Mouse (Mus musculus) hindbrain, embryonic 10.5 days (tissue): ENCODE measurements at regions not wholly inside any gene's neighbourhood (a gene's known extent, or its start where the extent isn't known, plus 50 kb on each side); places are given as distances from the start of the nearest gene placed in this dataset.

Source experiments
- DNase-seq: peaks from one replicate; pipeline ENCODE4 v3.0.0-alpha.2; 2017; ENCODE audit warnings: low spot score
- H3K27ac ChIP-seq: fragments of 300-500 bp; sonication (generic); 2 replicates; pipeline ENCODE4 v1.5.1; 2016; ENCODE audit warnings: mild to moderate bottlenecking, moderate library complexity
- H3K27me3 ChIP-seq: fragments of 300-500 bp; sonication (generic); 2 replicates; pipeline ENCODE4 v1.6.1; 2016; ENCODE audit warnings: mild to moderate bottlenecking; ENCODE audit not compliant: poor library complexity, insufficient read depth, severe bottlenecking
- H3K36me3 ChIP-seq: fragments of 300-500 bp; sonication (generic); 2 replicates; pipeline ENCODE4 v1.6.1; 2016; ENCODE audit warnings: mild to moderate bottlenecking, moderate library complexity
- H3K4me1 ChIP-seq: fragments of 300-500 bp; sonication (generic); replicated peaks from 2 replicates; pipeline ENCODE4 v1.6.1; 2016; ENCODE audit warnings: mild to moderate bottlenecking
- H3K4me3 ChIP-seq: fragments of 300-500 bp; sonication (generic); 2 replicates; pipeline ENCODE4 v1.5.1; 2016; ENCODE audit warnings: mild to moderate bottlenecking, moderate library complexity
- H3K9me3 ChIP-seq: fragments of 300-500 bp; sonication (generic); 2 replicates; pipeline ENCODE4 v1.6.1; 2016; ENCODE audit warnings: mild to moderate bottlenecking, moderate library complexity
- WGBS: fragments of 180-500 bp; shearing (Covaris S2); methylation state at CpG from one replicate; pipeline ENCODE4 v1.1.7; 2016; 5-methylcytosine and 5-hydroxymethylcytosine counted together

- Histone ChIP-seq H3K4me3 (no peak overlapping the region), H3K27me3 (no peaks in the 10 kb centered on the region), H3K36me3 (no peaks in the 10 kb centered on the region), H3K27ac (no peak overlapping the region), H3K9me3 (no peaks in the 10 kb centered on the region), H3K4me1 (0 out of 2 replicates have a peak, but pooled peaks cover 6% of the 10 kb centered on the region)
- no peak for DNase-seq
- WGBS, result 88% methylated on average over 4 of the region's 4 CpGs
Observed at GRCm38 (mm10) chr11:17658717-17659116, 295.0 kb downstream of the Etaa1 start.

- no peaks in the 10 kb centered on the region for H3K27me3 ChIP-seq
- H3K36me3 ChIP-seq, result no peaks in the 10 kb centered on the region
- no peak for DNase-seq
- no peak overlapping the region for H3K27ac ChIP-seq
- H3K4me1 ChIP-seq, result no peaks in the 10 kb centered on the region
- no peak overlapping the region for H3K4me3 ChIP-seq
- WGBS, result 93% methylated on average over 5 of the region's 5 CpGs
- H3K9me3 ChIP-seq, result no peaks in the 10 kb centered on the region
Observed at GRCm38 (mm10) chr11:17663893-17664292, 289.8 kb downstream of the Etaa1 start.

DNA sequence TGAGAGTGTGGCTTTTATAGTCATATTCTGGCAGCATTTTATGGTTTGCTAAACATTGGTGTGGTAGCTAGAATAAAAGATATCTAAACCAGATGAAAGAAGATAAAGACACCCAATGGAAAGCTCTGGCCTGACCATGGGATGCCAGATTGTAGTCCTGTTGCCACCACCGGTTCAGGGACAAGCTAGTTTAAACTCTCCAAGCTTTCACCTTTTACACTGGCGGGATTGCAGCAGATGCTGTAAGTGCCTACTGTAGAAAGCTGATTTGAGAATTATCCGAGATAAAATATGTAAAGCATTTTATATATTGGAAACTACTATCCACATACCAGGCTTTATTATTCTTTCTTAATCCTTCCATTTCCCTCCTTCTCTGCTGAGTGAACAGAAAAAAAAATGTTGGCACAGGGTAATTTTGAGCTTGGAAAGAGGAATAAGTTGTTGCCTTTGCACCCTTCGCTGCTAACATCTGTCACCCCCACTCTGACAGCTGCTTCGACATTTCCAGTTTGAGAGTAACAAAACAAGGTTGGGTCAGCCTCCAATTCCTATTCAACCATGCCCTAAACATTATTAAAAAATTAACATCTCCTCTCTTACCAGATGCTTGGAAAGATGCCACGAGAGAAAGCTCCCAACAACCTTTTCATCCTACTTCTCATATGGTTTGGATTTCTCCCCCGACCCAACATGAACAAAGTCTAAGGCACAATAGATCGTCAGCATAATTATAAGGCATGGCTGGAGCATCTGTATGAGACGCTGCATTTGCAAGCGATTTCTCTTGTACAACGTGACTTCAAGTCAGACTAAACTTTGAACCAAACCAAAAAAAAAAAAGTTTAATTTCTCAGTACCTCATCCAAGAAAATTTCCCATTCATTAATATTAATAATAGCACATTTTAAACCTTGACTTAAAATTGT lies 287.8 kb downstream of the Etaa1 start:
- no peak for DNase-seq
- no peaks in the 10 kb centered on the region for H3K9me3 ChIP-seq

DNA sequence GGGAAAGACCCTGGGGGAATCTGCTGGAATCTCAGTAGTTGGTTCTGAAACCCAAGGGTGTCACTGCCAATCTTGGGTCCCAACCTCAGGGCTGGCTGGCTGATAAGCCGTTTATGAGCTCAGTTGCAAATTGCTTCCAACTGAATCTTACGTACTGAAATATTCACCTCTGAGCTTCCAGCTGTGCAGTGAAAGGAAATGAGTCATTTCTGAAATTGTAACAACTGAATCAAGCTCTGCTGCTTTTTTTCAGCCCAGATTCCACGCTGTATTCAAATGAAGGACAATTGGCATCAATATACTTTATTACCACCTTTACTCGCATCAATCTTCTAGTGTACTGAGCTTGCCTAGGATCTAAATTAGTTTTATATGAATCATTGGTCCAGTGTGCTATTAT lies 272.7 kb downstream of the Etaa1 start:
- H3K36me3 ChIP-seq, result no peaks in the 10 kb centered on the region
- H3K9me3 ChIP-seq, result 0 out of 2 replicates have a peak, but pooled peaks cover 3% of the 10 kb centered on the region
- H3K4me1 ChIP-seq, result no peaks in the 10 kb centered on the region
- no peak overlapping the region for H3K4me3 ChIP-seq
- no peaks in the 10 kb centered on the region for H3K27me3 ChIP-seq
- no peak overlapping the region for H3K27ac ChIP-seq
- 78% methylated on average over 4 of the region's 4 CpGs for WGBS
- no peak for DNase-seq

More for the DNA sequence above, 287.8 kb downstream of the Etaa1 start:
- Histone ChIP-seq H3K36me3 (no peaks in the 10 kb centered on the region), H3K27ac (no peak overlapping the region), H3K4me3 (no peak overlapping the region), H3K27me3 (no peaks in the 10 kb centered on the region), H3K4me1 (no peaks in the 10 kb centered on the region)
- 87% methylated on average over 11 of the region's 11 CpGs for WGBS

DNA sequence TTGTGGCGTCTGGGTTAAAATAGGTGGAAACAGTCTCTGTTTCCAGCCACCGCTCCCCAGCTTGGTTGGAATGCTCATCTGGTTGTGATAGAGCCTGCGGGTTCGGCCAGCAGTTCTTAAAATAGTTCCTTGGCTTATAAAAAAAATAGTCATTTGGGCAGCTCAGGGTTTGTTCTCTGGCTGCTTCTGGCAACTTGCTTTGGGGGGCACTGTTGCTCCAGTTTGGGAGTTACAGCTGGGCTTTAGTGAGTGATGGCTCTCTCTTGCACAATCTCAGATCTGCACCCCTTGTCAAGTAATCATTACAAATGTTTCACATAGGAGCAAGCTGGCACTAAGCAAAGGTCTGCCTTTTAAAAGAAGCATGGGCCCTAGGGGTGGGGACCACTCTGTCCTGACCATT lies 268.0 kb downstream of the Etaa1 start:
- Histone ChIP-seq H3K36me3 (no peaks in the 10 kb centered on the region), H3K4me3 (no peak overlapping the region), H3K27me3 (no peaks in the 10 kb centered on the region), H3K4me1 (no peaks in the 10 kb centered on the region), H3K27ac (no peak overlapping the region), H3K9me3 (0 out of 2 replicates have a peak, but pooled peaks cover 3% of the 10 kb centered on the region)
- DNase-seq, result peak; percentile 51
- WGBS, result 41% methylated on average over 4 of the region's 4 CpGs

GRCm38 (mm10) chr11:17686806-17687205 lies 266.9 kb downstream of the Etaa1 start:
- WGBS, result 78% methylated on average over 2 of the region's 2 CpGs
- H3K27me3 ChIP-seq, result no peaks in the 10 kb centered on the region
- DNase-seq, result no peak
- no peaks in the 10 kb centered on the region for H3K36me3 ChIP-seq
- no peaks in the 10 kb centered on the region for H3K4me1 ChIP-seq
- H3K27ac ChIP-seq, result no peak overlapping the region
- H3K9me3 ChIP-seq, result 0 out of 2 replicates have a peak, but pooled peaks cover 3% of the 10 kb centered on the region
- H3K4me3 ChIP-seq, result no peak overlapping the region

DNA sequence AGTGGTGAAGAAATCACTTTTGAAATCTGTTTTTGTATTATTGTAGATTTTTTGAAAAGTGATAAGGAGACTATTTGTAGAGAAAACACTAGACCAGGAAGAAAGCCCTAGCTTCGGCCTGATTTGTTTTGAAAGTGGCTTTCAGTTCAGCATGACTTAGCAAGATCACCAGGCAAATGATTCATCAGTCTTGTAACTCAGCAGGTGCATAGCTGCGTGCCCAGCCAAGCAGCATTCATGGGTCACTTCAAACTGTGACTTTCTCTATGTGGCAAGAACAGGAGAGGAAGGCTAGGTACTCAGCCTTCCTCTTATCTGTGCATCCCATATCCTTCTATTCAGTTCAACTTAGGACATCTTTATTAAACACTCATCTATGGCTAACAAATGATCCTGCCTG lies 259.5 kb downstream of the Etaa1 start:
- no peak for DNase-seq
- Histone ChIP-seq H3K4me1 (no peaks in the 10 kb centered on the region), H3K27me3 (no peaks in the 10 kb centered on the region), H3K9me3 (no peaks in the 10 kb centered on the region), H3K36me3 (no peaks in the 10 kb centered on the region), H3K4me3 (no peak overlapping the region), H3K27ac (no peak overlapping the region)
- 26% methylated on average over 2 of the region's 2 CpGs for WGBS

- no peaks in the 10 kb centered on the region for H3K4me1 ChIP-seq
Observed at GRCm38 (mm10) chr11:17708769-17709168, 244.9 kb downstream of the Etaa1 start.

DNA sequence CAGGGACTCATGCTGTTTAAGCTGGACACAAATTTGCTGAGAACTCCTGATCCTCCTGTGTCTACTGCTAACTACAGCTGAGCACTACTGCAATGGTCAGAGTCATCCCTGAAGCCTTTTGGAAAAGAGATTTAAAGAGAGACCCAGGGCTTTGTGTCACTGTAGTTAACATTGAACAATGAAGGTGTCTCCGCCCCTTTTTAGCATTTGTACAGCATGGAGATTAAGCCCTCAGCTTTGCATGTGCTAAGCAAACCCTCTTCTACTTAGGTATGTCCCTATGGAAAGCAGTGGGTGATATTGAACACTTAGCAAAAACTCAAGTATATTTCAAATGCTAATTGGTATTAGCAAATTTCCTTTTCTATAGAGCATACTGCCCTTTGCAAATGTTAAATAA lies 231.6 kb downstream of the Etaa1 start:
- 83% methylated on average over 1 of the region's 1 CpGs for WGBS

More at GRCm38 (mm10) chr11:17708769-17709168, 244.9 kb downstream of the Etaa1 start:
- no peak overlapping the region for H3K4me3 ChIP-seq
- no peaks in the 10 kb centered on the region for H3K9me3 ChIP-seq
- no peak overlapping the region for H3K27ac ChIP-seq
- no peaks in the 10 kb centered on the region for H3K27me3 ChIP-seq
- no peak for DNase-seq
- no peaks in the 10 kb centered on the region for H3K36me3 ChIP-seq

GRCm38 (mm10) chr11:17727258-17728034 lies 226.2 kb downstream of the Etaa1 start:
- Histone ChIP-seq H3K4me1 (0 out of 2 replicates have a peak, but pooled peaks cover 6% of the 10 kb centered on the region), H3K36me3 (no peaks in the 10 kb centered on the region), H3K27ac (no peak overlapping the region), H3K27me3 (no peaks in the 10 kb centered on the region), H3K9me3 (no peaks in the 10 kb centered on the region), H3K4me3 (no peak overlapping the region)
- DNase-seq, result no peak
- WGBS, result 67% methylated on average over 8 of the region's 8 CpGs

More for the DNA sequence above, 231.6 kb downstream of the Etaa1 start:
- H3K27ac ChIP-seq, result no peak overlapping the region
- no peaks in the 10 kb centered on the region for H3K9me3 ChIP-seq
- no peaks in the 10 kb centered on the region for H3K36me3 ChIP-seq
- no peaks in the 10 kb centered on the region for H3K4me1 ChIP-seq
- H3K4me3 ChIP-seq, result no peak overlapping the region
- no peaks in the 10 kb centered on the region for H3K27me3 ChIP-seq
- DNase-seq, result no peak

- no peaks in the 10 kb centered on the region for H3K9me3 ChIP-seq
- DNase-seq, result no peak
- H3K4me3 ChIP-seq, result no peak overlapping the region
- no peak overlapping the region for H3K27ac ChIP-seq
- no peaks in the 10 kb centered on the region for H3K4me1 ChIP-seq
- 90% methylated on average over 4 of the region's 4 CpGs for WGBS
- no peaks in the 10 kb centered on the region for H3K36me3 ChIP-seq
- H3K27me3 ChIP-seq, result no peaks in the 10 kb centered on the region
Observed at GRCm38 (mm10) chr11:17733075-17733474, 220.6 kb downstream of the Etaa1 start.

- WGBS, result 80% methylated on average over 2 of the region's 2 CpGs
- H3K27me3 ChIP-seq, result no peaks in the 10 kb centered on the region
- no peak overlapping the region for H3K27ac ChIP-seq
- no peaks in the 10 kb centered on the region for H3K4me1 ChIP-seq
- DNase-seq, result no peak
- no peaks in the 10 kb centered on the region for H3K9me3 ChIP-seq
- H3K4me3 ChIP-seq, result no peak overlapping the region
- H3K36me3 ChIP-seq, result no peaks in the 10 kb centered on the region
Observed at GRCm38 (mm10) chr11:17734519-17734918, 219.2 kb downstream of the Etaa1 start.

- Histone ChIP-seq H3K27me3 (no peaks in the 10 kb centered on the region), H3K27ac (no peak overlapping the region), H3K4me1 (no peaks in the 10 kb centered on the region), H3K4me3 (no peak overlapping the region), H3K9me3 (no peaks in the 10 kb centered on the region), H3K36me3 (no peaks in the 10 kb centered on the region)
- no peak for DNase-seq
- 30% methylated on average over 5 of the region's 5 CpGs for WGBS
Observed at GRCm38 (mm10) chr11:17738879-17739278, 214.8 kb downstream of the Etaa1 start.
